ENCODE assay signal across 8 mouse cellular contexts in the genomic region with DNA sequence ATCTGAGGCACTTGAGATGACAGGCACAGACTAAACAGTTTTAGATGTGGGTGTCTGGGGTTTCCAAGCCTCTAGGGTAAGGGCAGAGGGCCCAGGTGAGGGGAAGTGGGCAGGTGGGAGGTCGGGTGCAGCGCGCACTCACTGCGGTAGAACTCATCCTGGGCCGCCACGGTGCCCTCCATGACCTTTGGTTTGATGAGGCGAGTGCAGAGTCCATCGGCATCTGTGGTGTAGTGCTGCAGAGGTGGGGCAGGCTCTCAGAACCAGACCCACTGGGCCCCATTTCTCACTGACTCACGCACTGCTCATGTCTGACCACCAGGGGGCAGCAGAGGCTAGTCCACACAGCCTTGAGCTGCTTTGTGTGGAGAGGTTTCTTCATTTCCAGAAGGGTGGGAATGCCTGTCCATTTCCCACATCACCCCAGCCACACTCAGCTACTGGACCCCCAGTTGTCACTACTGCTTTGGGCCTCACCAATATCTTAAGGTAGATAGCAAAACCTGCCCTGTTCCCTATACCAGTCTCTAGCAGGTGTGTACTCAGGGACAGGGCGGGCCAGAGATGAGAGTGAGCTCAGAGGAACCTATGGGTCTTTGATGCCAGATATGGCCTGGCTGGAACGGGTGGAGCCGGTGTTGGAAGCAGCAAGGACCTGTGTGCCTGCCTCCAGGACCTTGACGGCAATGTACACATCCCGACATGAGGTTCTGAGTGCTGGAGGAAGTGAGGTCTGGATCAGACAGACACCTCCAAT. TPM values are rescaled to one million over a fixed set of nuclear protein-coding genes. Genes with fewer than 3 reads are reported as not detected.
DNase-seq lines count a peak whose midpoint lies in the region; ATAC-seq and TF ChIP-seq lines count a peak whose summit lies in the region.

No protein-coding gene starts in this region.

- H3K9ac ChIP-seq in heart, embryonic 11.5 days (ENCODE audit: low read depth, low read length) = no peak overlapping the region
- H3K9ac ChIP-seq in limb, embryonic 14.5 days (ENCODE audit: low read depth, low read length, severe bottlenecking) = no peak overlapping the region
- no peak overlapping the region for H3K9ac ChIP-seq in midbrain, embryonic 15.5 days

- WGBS in heart, embryonic 11.5 days (ENCODE audit: insufficient replicate concordance) = 69% methylated on average over 14 of the region's 14 CpGs
- WGBS in limb, embryonic 14.5 days = 69% methylated on average over 14 of the region's 14 CpGs
- 73% methylated on average over 14 of the region's 14 CpGs for WGBS in midbrain, embryonic 15.5 days

- peaks cover 10% of the 10 kb centered on the region for H3K4me1 ChIP-seq in heart, embryonic 11.5 days (ENCODE audit: control insufficient read depth, insufficient read depth, low read length)
- H3K4me1 ChIP-seq in limb, embryonic 14.5 days (ENCODE audit: control insufficient read depth, insufficient read depth, low read length) = no peaks in the 10 kb centered on the region
- peaks cover 9% of the 10 kb centered on the region; the same call in 1 of the 2 replicates for H3K4me1 ChIP-seq in midbrain, embryonic 15.5 days

- no peak for TF ChIP-seq POLR2A in limb, embryonic 14.5 days (IDR thresholded peaks at IDR 0.05; ENCODE audit: borderline replicate concordance, extremely low read depth, insufficient read depth, insufficient read length)

- no peak overlapping the region for H3K4me2 ChIP-seq in heart, embryonic 11.5 days
- no peak overlapping the region for H3K4me2 ChIP-seq in limb, embryonic 14.5 days (replicated peaks; ENCODE audit: low read depth, low read length, severe bottlenecking)
- no peak overlapping the region for H3K4me2 ChIP-seq in midbrain, embryonic 15.5 days

- H3K36me3 ChIP-seq in heart, embryonic 11.5 days (ENCODE audit: control insufficient read depth, insufficient read depth, low read length) = peaks cover 30% of the 10 kb centered on the region
- peaks cover 80% of the 10 kb centered on the region for H3K36me3 ChIP-seq in limb, embryonic 14.5 days (ENCODE audit: control insufficient read depth, insufficient read depth, low read length)
- H3K36me3 ChIP-seq in midbrain, embryonic 15.5 days (replicated peaks) = peaks cover 47% of the 10 kb centered on the region

- H3K4me3 ChIP-seq in heart, embryonic 11.5 days (ENCODE audit: low read depth, low read length) = no peak overlapping the region
- no peak overlapping the region for H3K4me3 ChIP-seq in limb, embryonic 14.5 days (replicated peaks; ENCODE audit: low read length)
- H3K4me3 ChIP-seq in midbrain, embryonic 15.5 days = no peak overlapping the region

- H3K27me3 ChIP-seq in heart, embryonic 11.5 days (ENCODE audit: control insufficient read depth, insufficient read depth, low read length) = no peaks in the 10 kb centered on the region
- no peaks in the 10 kb centered on the region for H3K27me3 ChIP-seq in limb, embryonic 14.5 days (ENCODE audit: control insufficient read depth, insufficient read depth, low read length)
- H3K27me3 ChIP-seq in midbrain, embryonic 15.5 days (replicated peaks) = no peaks in the 10 kb centered on the region

- H3K27ac ChIP-seq in heart, embryonic 11.5 days (ENCODE audit: low read depth, low read length) = no peak overlapping the region
- H3K27ac ChIP-seq in limb, embryonic 14.5 days (replicated peaks; ENCODE audit: low read depth, low read length) = no peak overlapping the region
- H3K27ac ChIP-seq in midbrain, embryonic 15.5 days = peak overlapping the region; percentile 36

- ATAC-seq in heart, embryonic 11.5 days (replicated peaks; ENCODE audit: insufficient number of reproducible peaks, low FRiP score, low TSS enrichment) = no peak
- peak; percentile 57 for ATAC-seq in granulocyte monocyte progenitor cell, adult 5-6 weeks (replicated peaks; ENCODE audit: poor library complexity, severe bottlenecking)
- peak; percentile 62 for ATAC-seq in limb, embryonic 14.5 days (ENCODE audit: low FRiP score, low read depth)
- ATAC-seq in midbrain, embryonic 15.5 days (replicated peaks) = peak; percentile 75

- DNase-seq in heart, adult 11 months = peak; percentile 98
- DNase-seq in embryo, embryonic 11.5 days (ENCODE audit: low read depth, low spot score) = peak; percentile 54
- peak; percentile 59 for DNase-seq in kidney, adult 11 months
- DNase-seq in limb, embryonic 14.5 days (ENCODE audit: low spot score) = peak; percentile 68
- peak; percentile 72 to 82 for DNase-seq in spleen, postnatal 14 days (ENCODE audit: low spot score in 2 of 2)

- no peaks in the 10 kb centered on the region for H3K9me3 ChIP-seq in heart, embryonic 11.5 days (replicated peaks; ENCODE audit: control insufficient read depth, low read length)
- no peaks in the 10 kb centered on the region for H3K9me3 ChIP-seq in limb, embryonic 14.5 days (ENCODE audit: control insufficient read depth, low read length)
- H3K9me3 ChIP-seq in midbrain, embryonic 15.5 days = no peaks in the 10 kb centered on the region

RNA-seq across cellular contexts. Expression of gene Lman1l, which starts 8.7 kb away (rescaled TPM):
- not detected in 2 replicates for polyA plus RNA-seq in heart, embryonic 11.5 days (2014; fragmentation: Nextera tagmentation; extraction: Ambion mirVana)
- not detected in 2 replicates for total RNA-seq in granulocyte monocyte progenitor cell, adult 5-6 weeks (2014; fragmentation: Nextera tagmentation)
- total RNA-seq in granulocyte monocyte progenitor cell, adult 5-6 weeks (2017) = not detected in 2 replicates
- polyA plus RNA-seq in limb, embryonic 14.5 days (2012; rRNA removed) = 0.09 TPM in 1 of 2 replicates, not detected in the other
- not detected in 2 replicates for polyA plus RNA-seq in limb, embryonic 14.5 days (2014; fragmentation: Nextera tagmentation; extraction: Ambion mirVana)
- polyA plus RNA-seq in midbrain, embryonic 15.5 days (2015; fragmentation: Nextera tagmentation; extraction: Ambion mirVana) = not detected in 2 replicates

RNA-seq across cellular contexts. Expression of gene Cplx3, which starts 23.2 kb away (rescaled TPM):
- polyA plus RNA-seq in heart, embryonic 11.5 days (2014; fragmentation: Nextera tagmentation; extraction: Ambion mirVana) = not detected in 2 replicates
- not detected in 2 replicates for total RNA-seq in granulocyte monocyte progenitor cell, adult 5-6 weeks (2014; fragmentation: Nextera tagmentation)
- not detected in 2 replicates for total RNA-seq in granulocyte monocyte progenitor cell, adult 5-6 weeks (2017)
- polyA plus RNA-seq in limb, embryonic 14.5 days (2012; rRNA removed) = 0.03 TPM in 1 of 2 replicates, not detected in the other
- not detected in 2 replicates for polyA plus RNA-seq in limb, embryonic 14.5 days (2014; fragmentation: Nextera tagmentation; extraction: Ambion mirVana)
- 0.63 and 1.5 TPM in 2 replicates for polyA plus RNA-seq in midbrain, embryonic 15.5 days (2015; fragmentation: Nextera tagmentation; extraction: Ambion mirVana)

RNA-seq across cellular contexts. Expression of gene Csk, which starts 24.1 kb away (rescaled TPM):
- polyA plus RNA-seq in heart, embryonic 11.5 days (2014; fragmentation: Nextera tagmentation; extraction: Ambion mirVana) = 15.9 and 18.6 TPM in 2 replicates
- total RNA-seq in granulocyte monocyte progenitor cell, adult 5-6 weeks (2014; fragmentation: Nextera tagmentation) = 86.9 and 92.3 TPM in 2 replicates
- 83.8 and 113 TPM in 2 replicates for total RNA-seq in granulocyte monocyte progenitor cell, adult 5-6 weeks (2017)
- 88.5 and 91.4 TPM in 2 replicates for polyA plus RNA-seq in limb, embryonic 14.5 days (2012; rRNA removed)
- 28.1 and 29.7 TPM in 2 replicates for polyA plus RNA-seq in limb, embryonic 14.5 days (2014; fragmentation: Nextera tagmentation; extraction: Ambion mirVana)
- polyA plus RNA-seq in midbrain, embryonic 15.5 days (2015; fragmentation: Nextera tagmentation; extraction: Ambion mirVana) = 36.8 and 39.9 TPM in 2 replicates

RNA-seq across cellular contexts. Expression of gene Ulk3, which starts 40.0 kb away (rescaled TPM):
- polyA plus RNA-seq in heart, embryonic 11.5 days (2014; fragmentation: Nextera tagmentation; extraction: Ambion mirVana) = 10.0 and 12.4 TPM in 2 replicates
- total RNA-seq in granulocyte monocyte progenitor cell, adult 5-6 weeks (2014; fragmentation: Nextera tagmentation) = 9.9 and 12.9 TPM in 2 replicates
- 3.1 and 6.0 TPM in 2 replicates for total RNA-seq in granulocyte monocyte progenitor cell, adult 5-6 weeks (2017)
- polyA plus RNA-seq in limb, embryonic 14.5 days (2012; rRNA removed) = 41.7 and 47.2 TPM in 2 replicates
- 13.1 and 13.8 TPM in 2 replicates for polyA plus RNA-seq in limb, embryonic 14.5 days (2014; fragmentation: Nextera tagmentation; extraction: Ambion mirVana)
- polyA plus RNA-seq in midbrain, embryonic 15.5 days (2015; fragmentation: Nextera tagmentation; extraction: Ambion mirVana) = 35.4 and 39.0 TPM in 2 replicates

RNA-seq across cellular contexts. Expression of gene Cyp1a2, which starts 54.2 kb away (rescaled TPM):
- not detected in 2 replicates for polyA plus RNA-seq in heart, embryonic 11.5 days (2014; fragmentation: Nextera tagmentation; extraction: Ambion mirVana)
- total RNA-seq in granulocyte monocyte progenitor cell, adult 5-6 weeks (2014; fragmentation: Nextera tagmentation) = not detected in 2 replicates
- not detected in 2 replicates for total RNA-seq in granulocyte monocyte progenitor cell, adult 5-6 weeks (2017)
- polyA plus RNA-seq in limb, embryonic 14.5 days (2012; rRNA removed) = not detected in 2 replicates
- not detected in 2 replicates for polyA plus RNA-seq in limb, embryonic 14.5 days (2014; fragmentation: Nextera tagmentation; extraction: Ambion mirVana)
- not detected in 2 replicates for polyA plus RNA-seq in midbrain, embryonic 15.5 days (2015; fragmentation: Nextera tagmentation; extraction: Ambion mirVana)
